Mouse (Mus musculus) heart, embryonic 14.5 days (tissue): ENCODE results near the gene Gm12185. TPM values are rescaled to one million over a fixed set of nuclear protein-coding genes. Genes with fewer than 3 reads are reported as not detected.

Experiments used
- ATAC-seq: fragments of 200-750 bp; cut with Nextera tagmentation; 2 replicates; pipeline ENCODE4 v1.8.0; 2017; ENCODE audit warnings: low read depth, moderate TSS enrichment; ENCODE audit not compliant: insufficient number of reproducible peaks, insufficient read depth, low FRiP score
- H3K27ac ChIP-seq, 2 experiments: fragments of 200-500 bp in 1 of 2; fragments of 300-500 bp in 1 of 2; sonication (generic) in 1 of 2; replicated peaks in 1 of 2; 2 replicates each; pipeline ENCODE4 v1.5.1; 2012 to 2014; ENCODE audit warnings: low read depth in 2 of 2, low read length in 2 of 2, control low read depth in 1 of 2, mild to moderate bottlenecking in 1 of 2, mixed read lengths in 1 of 2; ENCODE audit not compliant: control insufficient read depth in 1 of 2, insufficient read depth in 1 of 2
- H3K27me3 ChIP-seq: fragments of 300-500 bp; sonication (generic); 2 replicates; pipeline ENCODE4 v1.6.1; 2014; ENCODE audit warnings: mild to moderate bottlenecking, low read length, control low read depth; ENCODE audit not compliant: control insufficient read depth, insufficient read depth
- H3K36me3 ChIP-seq: fragments of 300-500 bp; sonication (generic); 2 replicates; pipeline ENCODE4 v1.6.1; 2014; ENCODE audit warnings: mild to moderate bottlenecking, control low read depth, low read length, mixed read lengths; ENCODE audit not compliant: control insufficient read depth, insufficient read depth
- H3K4me1 ChIP-seq, 2 experiments: fragments of 200-500 bp in 1 of 2; fragments of 300-500 bp in 1 of 2; sonication (generic) in 1 of 2; 2 replicates each; pipeline ENCODE4 v1.6.1; 2012 to 2014; ENCODE audit warnings: low read length in 2 of 2, control low read depth in 1 of 2, mixed read lengths in 1 of 2; ENCODE audit not compliant: control insufficient read depth in 2 of 2, insufficient read depth in 2 of 2
- H3K4me2 ChIP-seq: fragments of 300-500 bp; sonication (generic); 2 replicates; pipeline ENCODE4 v1.6.1; 2014; ENCODE audit warnings: mild to moderate bottlenecking, low read length
- H3K4me3 ChIP-seq, 2 experiments: fragments of 200-500 bp in 1 of 2; fragments of 300-500 bp in 1 of 2; sonication (generic) in 1 of 2; 2 replicates each; pipeline ENCODE4 v1.5.1; 2012 to 2014; ENCODE audit warnings: low read length in 2 of 2, mild to moderate bottlenecking in 2 of 2, control low read depth in 1 of 2, low read depth in 1 of 2, moderate library complexity in 1 of 2; ENCODE audit not compliant: control insufficient read depth in 1 of 2, insufficient read depth in 1 of 2
- H3K9ac ChIP-seq: fragments of 300-500 bp; sonication (generic); 2 replicates; pipeline ENCODE4 v1.6.1; 2014; ENCODE audit warnings: mild to moderate bottlenecking, low read length
- H3K9me3 ChIP-seq: fragments of 300-500 bp; sonication (generic); 2 replicates; pipeline ENCODE4 v1.6.1; 2016; ENCODE audit warnings: low read length, control low read depth; ENCODE audit not compliant: control insufficient read depth
- WGBS: fragments of 180-500 bp; shearing (Covaris S2); extraction: QIAGEN DNeasy Blood & Tissue Kit; methylation state at CpG from one replicate; pipeline ENCODE4 v1.1.7; 2014; 5-methylcytosine and 5-hydroxymethylcytosine counted together
- polyA plus RNA-seq: library from polyadenylated mRNA; unstranded; fragments of >200 nt; fragmentation: Nextera tagmentation; extraction: Ambion mirVana; gene quantifications from 2 replicates; pipeline ENCODE4 v1.2.1, GENCODE M21; 2014

Gene Gm12185
- polyA plus RNA-seq, 1 experiment from 2014 or later: not detected

- WGBS: 49% methylated on average over 7 of the region's 7 CpGs
- ATAC-seq: no peak
- Histone ChIP-seq H3K4me1 (peaks cover 9 to 35% of the 10 kb centered on the region in 2 experiments), H3K4me3 (peak overlapping the region; percentile 14 to 62; a peak in 3 of 4 replicates), H3K9ac (peak overlapping the region; percentile 73), H3K27me3 (no peaks in the 10 kb centered on the region), H3K27ac (peak overlapping the region; percentile 25 to 53; a peak in 3 of 4 replicates), H3K9me3 (no peaks in the 10 kb centered on the region), H3K36me3 (peaks cover 10% of the 10 kb centered on the region), H3K4me2 (peak overlapping the region; percentile 83)
Observed at GRCm38 (mm10) chr11:48869380-48870110, 122.5 kb downstream of the Gm12185 start.

DNA sequence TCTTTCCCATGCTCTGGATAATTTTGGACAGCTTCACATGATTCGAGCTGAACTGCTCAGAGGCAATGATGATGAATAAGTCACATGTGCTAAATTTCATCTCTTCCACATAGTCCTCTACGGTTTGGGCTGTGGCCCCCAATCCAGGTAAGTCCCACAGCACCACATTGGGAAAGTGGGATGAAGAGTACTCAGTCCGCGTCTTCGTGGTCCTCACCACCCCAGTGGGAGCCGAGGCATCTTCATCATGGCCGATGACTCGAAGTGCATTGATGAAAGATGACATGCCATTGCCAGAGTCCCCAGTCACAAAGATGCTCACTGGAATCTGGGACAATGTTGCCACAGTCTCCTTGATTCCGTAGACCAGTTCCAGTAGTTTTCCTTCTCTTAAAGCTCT is 125.5 kb downstream of the Gm12185 start:
- H3K27me3 ChIP-seq: no peaks in the 10 kb centered on the region
- H3K27ac ChIP-seq: no peak overlapping the region
- no peak overlapping the region for H3K9ac ChIP-seq
- no peak for ATAC-seq
- no peaks in the 10 kb centered on the region for H3K9me3 ChIP-seq
- H3K4me3 ChIP-seq: no peak overlapping the region
- 92% methylated on average over 9 of the region's 9 CpGs for WGBS
- H3K4me2 ChIP-seq: no peak overlapping the region
- peaks cover 8 to 21% of the 10 kb centered on the region in 2 experiments for H3K4me1 ChIP-seq
- H3K36me3 ChIP-seq: peaks cover 10% of the 10 kb centered on the region

GRCm38 (mm10) chr11:48863808-48864207 is 128.2 kb downstream of the Gm12185 start:
- Histone ChIP-seq H3K9me3 (no peaks in the 10 kb centered on the region), H3K9ac (no peak overlapping the region), H3K4me1 (peaks cover 0 to 2% of the 10 kb centered on the region in 2 experiments; a peak in 3 of 4 replicates), H3K27me3 (0 out of 2 replicates have a peak, but pooled peaks cover 10% of the 10 kb centered on the region), H3K36me3 (peaks cover 10% of the 10 kb centered on the region), H3K27ac (no peak overlapping the region), H3K4me3 (no peak overlapping the region), H3K4me2 (no peak overlapping the region)
- 84% methylated on average over 3 of the region's 3 CpGs for WGBS
- ATAC-seq: no peak

DNA sequence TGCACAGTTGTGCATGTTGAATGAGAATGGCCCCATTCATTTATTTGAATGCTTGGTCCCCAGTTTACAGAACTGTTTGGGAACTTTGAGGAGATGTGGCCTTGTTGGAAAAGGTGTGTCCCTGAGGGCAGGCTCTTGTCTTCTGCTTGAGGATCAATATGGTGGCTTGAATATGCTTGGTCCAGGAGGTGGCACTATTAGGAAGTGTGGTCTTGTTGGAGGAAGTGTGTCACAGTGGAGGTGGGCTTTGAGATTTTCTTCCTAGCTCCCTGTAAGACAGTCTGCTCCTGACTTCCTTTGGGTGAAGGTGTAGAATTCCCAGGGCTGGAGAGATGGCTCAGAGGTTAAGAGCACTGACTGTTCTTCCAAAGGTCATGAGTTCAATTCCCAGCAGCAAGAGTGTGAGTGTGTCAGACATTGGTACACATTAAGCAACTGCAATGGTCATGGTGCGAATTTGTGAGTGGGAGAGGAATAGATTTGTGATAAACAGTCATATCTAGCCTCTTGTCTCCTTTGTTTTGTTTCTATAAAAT is 129.2 kb downstream of the Gm12185 start:
- H3K9me3 ChIP-seq: no peaks in the 10 kb centered on the region
- no peak overlapping the region for H3K9ac ChIP-seq
- peaks cover 10% of the 10 kb centered on the region for H3K36me3 ChIP-seq
- no peak overlapping the region for H3K4me2 ChIP-seq
- H3K27me3 ChIP-seq: 0 out of 2 replicates have a peak, but pooled peaks cover 10% of the 10 kb centered on the region
- H3K4me1 ChIP-seq: 0 out of 4 replicates have a peak, but pooled peaks cover 0 to 5% of the 10 kb centered on the region in 2 experiments
- H3K4me3 ChIP-seq: no peak overlapping the region
- no peak overlapping the region for H3K27ac ChIP-seq
- no peak; the same call in 1 of the 2 replicates for ATAC-seq
- WGBS: 77% methylated on average over 1 of the region's 1 CpGs

DNA sequence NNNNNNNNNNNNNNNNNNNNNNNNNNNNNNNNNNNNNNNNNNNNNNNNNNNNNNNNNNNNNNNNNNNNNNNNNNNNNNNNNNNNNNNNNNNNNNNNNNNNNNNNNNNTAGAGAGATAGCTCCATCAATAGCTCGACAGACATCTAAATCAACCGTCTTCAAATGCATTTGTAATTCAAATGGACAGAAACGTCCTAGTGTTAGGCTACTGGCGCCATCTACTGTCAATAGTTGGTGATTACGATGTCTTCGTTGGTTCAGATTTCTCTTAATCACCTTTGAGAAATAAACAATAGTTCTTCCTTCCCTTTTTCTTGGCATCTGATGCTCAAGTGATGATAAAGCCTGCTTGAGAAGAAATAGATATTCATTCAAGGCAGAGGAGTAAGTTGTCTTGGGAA is 133.0 kb downstream of the Gm12185 start:
- H3K36me3 ChIP-seq: no peaks in the 10 kb centered on the region
- ATAC-seq: no peak
- H3K27ac ChIP-seq: no peak overlapping the region
- peak overlapping the region; percentile 87 for H3K4me2 ChIP-seq
- no peak overlapping the region for H3K9ac ChIP-seq
- WGBS: 0% methylated on average over 6 of the region's 6 CpGs
- H3K27me3 ChIP-seq: 0 out of 2 replicates have a peak, but pooled peaks cover 10% of the 10 kb centered on the region
- no peaks in the 10 kb centered on the region for H3K9me3 ChIP-seq
- 0 out of 4 replicates have a peak overlapping the region, but pooled peaks of 1 of the 2 experiments have one; percentile 72 for H3K4me3 ChIP-seq
- H3K4me1 ChIP-seq: peaks cover 2 to 5% of the 10 kb centered on the region in 2 experiments; a peak in 2 of 4 replicates

Other genes with a start within 250 kb of the Gm12185 start
- gene Rack1, start 191.9 kb downstream of the Gm12185 start, polyA plus RNA-seq: 462 and 512 TPM in 2 replicates
- gene Trim41, start 174.9 kb downstream of the Gm12185 start, polyA plus RNA-seq: 3.2 and 3.8 TPM in 2 replicates
- 1.4 and 1.5 TPM in 2 replicates for gene Trim7, start 166.1 kb downstream of the Gm12185 start, polyA plus RNA-seq
- gene Gm12184, start 165.6 kb downstream of the Gm12185 start, polyA plus RNA-seq: 5.7 and 7.0 TPM in 2 replicates
- 10.2 and 11.0 TPM in 2 replicates for gene Irgm1, start 120.5 kb downstream of the Gm12185 start, polyA plus RNA-seq
- gene Gm5431, start 90.0 kb downstream of the Gm12185 start, polyA plus RNA-seq: 0.30 TPM in 1 of 2 replicates, not detected in the other
- 2.0 and 2.2 TPM in 2 replicates for gene Psme2b, start 46.0 kb downstream of the Gm12185 start, polyA plus RNA-seq
- not detected in 2 replicates for gene Olfr56, start 13.3 kb downstream of the Gm12185 start, polyA plus RNA-seq
- 0.57 and 0.59 TPM in 2 replicates for gene 9930111J21Rik1, start 12.8 kb downstream of the Gm12185 start, polyA plus RNA-seq
- gene Tgtp1, start 1.9 kb upstream of the Gm12185 start, polyA plus RNA-seq: 0.18 TPM in 1 of 2 replicates, not detected in the other
- 0.26 and 1.00 TPM in 2 replicates for gene 9930111J21Rik2, start 59.0 kb upstream of the Gm12185 start, polyA plus RNA-seq
- gene Tgtp2, start 72.0 kb upstream of the Gm12185 start, polyA plus RNA-seq: 0.09 TPM in 1 of 2 replicates, not detected in the other
- 0.98 and 1.3 TPM in 2 replicates for gene Ifi47, start 84.4 kb upstream of the Gm12185 start, polyA plus RNA-seq
- not detected in 2 replicates for gene Olfr1396, start 122.6 kb upstream of the Gm12185 start, polyA plus RNA-seq
- not detected in 2 replicates for gene Olfr1395, start 150.0 kb upstream of the Gm12185 start, polyA plus RNA-seq
- gene Olfr1394, start 162.2 kb upstream of the Gm12185 start, polyA plus RNA-seq: not detected in 2 replicates
- gene Btnl9, start 194.9 kb upstream of the Gm12185 start, polyA plus RNA-seq: 4.4 and 5.9 TPM in 2 replicates
- 30.3 and 32.2 TPM in 2 replicates for gene Zfp62, start 211.1 kb upstream of the Gm12185 start, polyA plus RNA-seq